Mouse (Mus musculus): ENCODE results near the gene Daam2.

- TF ChIP-seq CTCF (IDR thresholded peaks at IDR 0.05; ENCODE audit: borderline replicate concordance, insufficient read depth, low read depth, low read length) = no peak
- TF ChIP-seq POLR2A (IDR thresholded peaks at IDR 0.05; ENCODE audit: borderline replicate concordance, insufficient read depth, low read length) = no peak
Observed at GRCm38 (mm10) chr17:49607351-49608027, 43.3 kb upstream of the Daam2 start.

All from cerebellum, adult 2 months (tissue).